Mouse (Mus musculus): ENCODE results near the gene Tmsb10. TPM values are rescaled to one million over a fixed set of nuclear protein-coding genes. Genes with fewer than 3 reads are reported as not detected.
A peak's percentile ranks its signal among the peaks of the same experiment; 100 is the strongest.

Gene Tmsb10
- total and polyA plus RNA-seq, 3 experiments = 29.8 to 96.5 (median 73.8) TPM

GRCm38 (mm10) chr6:72954786-72955185, 3.8 kb downstream of the Tmsb10 start:
- WGBS = 46% methylated on average over 7 of the region's 7 CpGs
- no peak for TF ChIP-seq POLR2A (IDR thresholded peaks at IDR 0.05; ENCODE audit: insufficient read depth, low read depth, low read length)
- no peak for TF ChIP-seq CTCF (IDR thresholded peaks at IDR 0.05)
- TF ChIP-seq EP300 (IDR thresholded peaks at IDR 0.05; ENCODE audit: insufficient read depth, low read depth, low read length) = no peak
- Histone ChIP-seq H3K9ac (ENCODE audit: low read depth, low read length) (no peak overlapping the region), H3K36me3 (ENCODE audit: control insufficient read depth, insufficient read depth, low read length) (no peaks in the 10 kb centered on the region), H3K27me3 (ENCODE audit: control insufficient read depth, insufficient read depth, low read length) (no peaks in the 10 kb centered on the region), H3K79me2 (replicated peaks; ENCODE audit: control insufficient read depth, insufficient read depth, low read length) (no peaks in the 10 kb centered on the region), H3K4me3 (no peak overlapping the region), H3K27ac (no peak overlapping the region), H3K4me1 (ENCODE audit: control insufficient read depth, insufficient read depth, low read length) (peaks cover 6% of the 10 kb centered on the region; the same call in 1 of the 2 replicates)
- DNase-seq = peak in 1 of 2 experiments; percentile 29
- intact Hi-C loops (cut with DNase I) = no loop called here

- no peak for TF ChIP-seq CTCF (IDR thresholded peaks at IDR 0.05)
- TF ChIP-seq POLR2A (IDR thresholded peaks at IDR 0.05; ENCODE audit: insufficient read depth, low read depth, low read length) = no peak
- TF ChIP-seq EP300 (IDR thresholded peaks at IDR 0.05; ENCODE audit: insufficient read depth, low read depth, low read length) = no peak
- Histone ChIP-seq H3K4me3 (no peak overlapping the region), H3K4me1 (ENCODE audit: control insufficient read depth, insufficient read depth, low read length) (peaks cover 8% of the 10 kb centered on the region), H3K79me2 (replicated peaks; ENCODE audit: control insufficient read depth, insufficient read depth, low read length) (no peaks in the 10 kb centered on the region), H3K36me3 (ENCODE audit: control insufficient read depth, insufficient read depth, low read length) (no peaks in the 10 kb centered on the region), H3K27me3 (ENCODE audit: control insufficient read depth, insufficient read depth, low read length) (no peaks in the 10 kb centered on the region), H3K9ac (ENCODE audit: low read depth, low read length) (no peak overlapping the region), H3K27ac (no peak overlapping the region)
- intact Hi-C loops (cut with DNase I) = no loop called here
- DNase-seq = no peak
- 84% methylated on average over 2 of the region's 2 CpGs for WGBS
These were observed 5.6 kb downstream of the Tmsb10 start for GRCm38 (mm10) chr6:72952967-72953366.

DNA sequence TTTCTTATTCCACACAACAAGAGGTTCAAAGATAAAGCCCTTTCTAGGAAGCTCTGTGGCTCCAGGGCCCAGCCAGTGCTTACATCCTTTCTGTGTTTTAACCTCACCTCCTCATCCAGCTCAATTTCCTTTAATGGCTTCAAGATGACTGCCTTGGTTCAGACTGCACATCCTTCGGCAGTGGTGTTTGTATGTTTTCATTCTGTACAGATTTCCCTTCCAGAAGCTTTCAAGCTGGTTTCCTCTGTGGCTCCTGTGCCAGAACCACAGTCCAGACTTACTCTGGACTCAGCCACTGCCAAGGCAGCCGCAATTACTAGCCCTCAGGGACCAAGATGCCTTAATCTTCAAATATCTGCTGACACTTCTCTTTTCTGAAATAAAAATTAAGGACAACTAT, 6.3 kb downstream of the Tmsb10 start:
- WGBS = 34% methylated on average over 2 of the region's 2 CpGs
- Histone ChIP-seq H3K27ac (no peak overlapping the region), H3K4me1 (ENCODE audit: control insufficient read depth, insufficient read depth, low read length) (peaks cover 8% of the 10 kb centered on the region), H3K27me3 (ENCODE audit: control insufficient read depth, insufficient read depth, low read length) (no peaks in the 10 kb centered on the region), H3K9ac (ENCODE audit: low read depth, low read length) (no peak overlapping the region), H3K4me3 (no peak overlapping the region), H3K79me2 (replicated peaks; ENCODE audit: control insufficient read depth, insufficient read depth, low read length) (no peaks in the 10 kb centered on the region), H3K36me3 (ENCODE audit: control insufficient read depth, insufficient read depth, low read length) (no peaks in the 10 kb centered on the region)
- intact Hi-C loops (cut with DNase I) = no loop called here
- DNase-seq = peak in 1 of 2 experiments; percentile 41
- TF ChIP-seq CTCF (IDR thresholded peaks at IDR 0.05) = no peak
- no peak for TF ChIP-seq EP300 (IDR thresholded peaks at IDR 0.05; ENCODE audit: insufficient read depth, low read depth, low read length)
- TF ChIP-seq POLR2A (IDR thresholded peaks at IDR 0.05; ENCODE audit: insufficient read depth, low read depth, low read length) = no peak

GRCm38 (mm10) chr6:72949161-72949756, 9.3 kb downstream of the Tmsb10 start:
- DNase-seq = no peak
- WGBS = 95% methylated on average over 9 of the region's 9 CpGs
- Histone ChIP-seq H3K79me2 (replicated peaks; ENCODE audit: control insufficient read depth, insufficient read depth, low read length) (no peaks in the 10 kb centered on the region), H3K4me1 (ENCODE audit: control insufficient read depth, insufficient read depth, low read length) (peaks cover 2% of the 10 kb centered on the region), H3K36me3 (ENCODE audit: control insufficient read depth, insufficient read depth, low read length) (no peaks in the 10 kb centered on the region), H3K27me3 (ENCODE audit: control insufficient read depth, insufficient read depth, low read length) (no peaks in the 10 kb centered on the region), H3K4me3 (no peak overlapping the region), H3K9ac (ENCODE audit: low read depth, low read length) (no peak overlapping the region), H3K27ac (no peak overlapping the region)
- intact Hi-C loops (cut with DNase I) = no loop called here
- TF ChIP-seq POLR2A (IDR thresholded peaks at IDR 0.05; ENCODE audit: insufficient read depth, low read depth, low read length) (no peak), CTCF (IDR thresholded peaks at IDR 0.05) (no peak), EP300 (IDR thresholded peaks at IDR 0.05; ENCODE audit: insufficient read depth, low read depth, low read length) (no peak)

- Histone ChIP-seq H3K4me3 (no peak overlapping the region), H3K36me3 (ENCODE audit: control insufficient read depth, insufficient read depth, low read length) (no peaks in the 10 kb centered on the region), H3K79me2 (replicated peaks; ENCODE audit: control insufficient read depth, insufficient read depth, low read length) (no peaks in the 10 kb centered on the region), H3K9ac (ENCODE audit: low read depth, low read length) (no peak overlapping the region), H3K4me1 (ENCODE audit: control insufficient read depth, insufficient read depth, low read length) (peaks cover 2% of the 10 kb centered on the region), H3K27ac (no peak overlapping the region), H3K27me3 (ENCODE audit: control insufficient read depth, insufficient read depth, low read length) (no peaks in the 10 kb centered on the region)
- no peak for TF ChIP-seq EP300 (IDR thresholded peaks at IDR 0.05; ENCODE audit: insufficient read depth, low read depth, low read length)
- no peak for TF ChIP-seq POLR2A (IDR thresholded peaks at IDR 0.05; ENCODE audit: insufficient read depth, low read depth, low read length)
- TF ChIP-seq CTCF (IDR thresholded peaks at IDR 0.05) = no peak
- 62% methylated on average over 3 of the region's 3 CpGs for WGBS
- DNase-seq = no peak
- intact Hi-C loops (cut with DNase I) = no loop called here
These were observed 10.2 kb downstream of the Tmsb10 start for GRCm38 (mm10) chr6:72948392-72948791.

DNA sequence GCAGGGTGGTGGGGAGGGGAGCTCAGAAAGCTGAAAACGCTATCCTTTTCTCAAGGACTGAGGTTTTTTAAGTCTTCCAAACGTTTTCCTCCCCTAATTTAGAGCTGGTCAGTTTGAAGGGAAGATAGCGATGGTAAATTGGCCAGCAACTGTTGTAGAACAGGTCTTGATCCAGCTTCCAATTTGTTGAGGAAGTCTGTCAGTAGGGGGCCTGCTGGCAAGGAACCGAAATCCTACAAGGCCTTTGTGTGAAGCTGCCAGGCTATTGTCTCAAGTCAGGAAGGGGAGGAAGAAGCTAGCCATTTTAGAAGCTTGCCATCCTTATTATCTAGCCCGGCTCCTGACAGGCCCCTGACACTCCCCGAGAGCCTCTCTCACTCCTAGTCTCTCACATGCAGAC, 10.6 kb downstream of the Tmsb10 start:
- H3K4me1 ChIP-seq (ENCODE audit: control insufficient read depth, insufficient read depth, low read length) = peaks cover 2% of the 10 kb centered on the region
- H3K27ac ChIP-seq = no peak overlapping the region
- no peak overlapping the region for H3K9ac ChIP-seq (ENCODE audit: low read depth, low read length)
- peak; percentile 48 for TF ChIP-seq CTCF (IDR thresholded peaks at IDR 0.05)
- TF ChIP-seq POLR2A (IDR thresholded peaks at IDR 0.05; ENCODE audit: insufficient read depth, low read depth, low read length) = no peak
- TF ChIP-seq EP300 (IDR thresholded peaks at IDR 0.05; ENCODE audit: insufficient read depth, low read depth, low read length) = 0 out of 2 replicates have a peak, but pooled peaks have one; percentile 25
- H3K27me3 ChIP-seq (ENCODE audit: control insufficient read depth, insufficient read depth, low read length) = no peaks in the 10 kb centered on the region
- H3K4me3 ChIP-seq = no peak overlapping the region
- H3K36me3 ChIP-seq (ENCODE audit: control insufficient read depth, insufficient read depth, low read length) = no peaks in the 10 kb centered on the region
- 39% methylated on average over 6 of the region's 6 CpGs for WGBS
- DNase-seq = peak in 1 of 2 experiments; percentile 30
- H3K79me2 ChIP-seq (replicated peaks; ENCODE audit: control insufficient read depth, insufficient read depth, low read length) = no peaks in the 10 kb centered on the region
- intact Hi-C loops (cut with DNase I) = no loop called here

Measured in heart, adult 2 months (tissue).